14 mouse cellular contexts compared by ENCODE assay signal in the genomic region with DNA sequence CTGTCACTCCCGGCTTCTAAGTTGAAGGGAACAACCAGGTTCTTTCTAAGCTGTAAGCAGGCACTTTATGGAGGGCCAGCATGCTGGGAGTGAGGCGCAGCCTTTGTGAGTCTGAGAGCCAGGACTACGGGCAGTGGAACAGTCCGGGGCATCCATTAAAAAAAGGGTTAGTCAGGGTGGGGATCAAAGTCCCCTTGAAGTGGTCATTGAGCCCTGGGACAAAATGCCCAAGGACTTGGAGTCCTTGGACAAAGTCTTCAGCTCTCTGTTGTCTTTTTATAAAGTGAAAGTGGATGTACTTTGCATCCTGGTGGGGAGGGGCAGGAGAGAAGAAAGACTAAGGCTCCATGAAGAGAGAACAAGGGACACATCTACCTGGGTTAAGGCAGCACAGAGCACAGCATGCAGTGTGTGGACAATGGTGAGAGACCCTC.
DNase-seq lines count a peak whose midpoint lies in the region; ATAC-seq lines count a peak whose summit lies in the region.
"Had no signal": no experiment of that assay in that cellular context is flagged by ENCODE, and none has a peak within 500 bp of the region (broad histone marks: within the 10 kb centered on the region; RNA-seq: fewer than 3 reads in every experiment).

No protein-coding gene starts in this region.

- intact Hi-C loops in left cerebral cortex, postnatal 4 days (cut with DNase I) = no loop called here

- H3K4me2 ChIP-seq in hindbrain, embryonic 11.5 days (replicated peaks; ENCODE audit: low read depth, low read length) = no peak overlapping the region
- H3K4me2 ChIP-seq in midbrain, embryonic 16.5 days (ENCODE audit: low read length) = no peak overlapping the region
- H3K4me2 ChIP-seq in forebrain, embryonic 15.5 days (replicated peaks) = no peak overlapping the region

- no peak for DNase-seq in hindbrain, embryonic 10.5 days (ENCODE audit: low spot score)
- DNase-seq in hindbrain, embryonic 11.5 days (ENCODE audit: low spot score) = no peak
- DNase-seq in midbrain, embryonic 10.5 days (ENCODE audit: low spot score) = no peak
- peak; percentile 19 for DNase-seq in limb, embryonic 10.5 days (ENCODE audit: low spot score)
- no peak for DNase-seq in left cerebral cortex, postnatal 4 days
- DNase-seq: cerebellum, adult 11-12 months; gastrocnemius, postnatal 14 days; heart, postnatal 10 days; thymus, adult 2 months had no signal

- no peak for ATAC-seq in hindbrain, embryonic 11.5 days (ENCODE audit: low FRiP score)
- ATAC-seq in midbrain, embryonic 16.5 days = no peak
- ATAC-seq in forebrain, embryonic 15.5 days (replicated peaks) = no peak
- ATAC-seq: activated CD4-positive, CD25-positive, alpha-beta regulatory T cell, adult 4 months; CD4-positive, CD25-positive, alpha-beta regulatory T cell, adult 4 months; forebrain, embryonic 16.5 days had no signal

- 0 out of 2 replicates have a peak overlapping the region, but pooled peaks have one; percentile 5 for H3K27ac ChIP-seq in hindbrain, embryonic 10.5 days
- no peak overlapping the region for H3K27ac ChIP-seq in hindbrain, embryonic 11.5 days (ENCODE audit: low read depth, low read length)
- peak overlapping the region; percentile 23; the same call in 1 of the 2 replicates for H3K27ac ChIP-seq in midbrain, embryonic 10.5 days (replicated peaks)
- no peak overlapping the region for H3K27ac ChIP-seq in midbrain, embryonic 16.5 days (ENCODE audit: low read length)
- peak overlapping the region; percentile 84; the same call in 1 of the 2 replicates for H3K27ac ChIP-seq in limb, embryonic 10.5 days
- no peak overlapping the region for H3K27ac ChIP-seq in forebrain, embryonic 15.5 days (replicated peaks)

- H3K27me3 ChIP-seq in hindbrain, embryonic 10.5 days (ENCODE audit: insufficient read depth, poor library complexity, severe bottlenecking) = no peaks in the 10 kb centered on the region
- H3K27me3 ChIP-seq in hindbrain, embryonic 11.5 days (ENCODE audit: control insufficient read depth, insufficient read depth, low read length) = no peaks in the 10 kb centered on the region
- no peaks in the 10 kb centered on the region for H3K27me3 ChIP-seq in midbrain, embryonic 10.5 days (ENCODE audit: low read depth, poor library complexity, severe bottlenecking)
- H3K27me3 ChIP-seq in midbrain, embryonic 16.5 days (ENCODE audit: control insufficient read depth, insufficient read depth, low read depth, low read length) = no peaks in the 10 kb centered on the region
- H3K27me3 ChIP-seq in limb, embryonic 10.5 days (ENCODE audit: low read depth, poor library complexity, severe bottlenecking) = no peaks in the 10 kb centered on the region
- H3K27me3 ChIP-seq in forebrain, embryonic 15.5 days = no peaks in the 10 kb centered on the region

- no peaks in the 10 kb centered on the region for H3K36me3 ChIP-seq in hindbrain, embryonic 10.5 days
- H3K36me3 ChIP-seq in hindbrain, embryonic 11.5 days (ENCODE audit: control insufficient read depth, insufficient read depth, low read length) = no peaks in the 10 kb centered on the region
- H3K36me3 ChIP-seq in midbrain, embryonic 10.5 days = no peaks in the 10 kb centered on the region
- no peaks in the 10 kb centered on the region for H3K36me3 ChIP-seq in midbrain, embryonic 16.5 days (ENCODE audit: control insufficient read depth, insufficient read depth, low read length)
- no peaks in the 10 kb centered on the region for H3K36me3 ChIP-seq in limb, embryonic 10.5 days
- no peaks in the 10 kb centered on the region for H3K36me3 ChIP-seq in forebrain, embryonic 15.5 days

- H3K4me1 ChIP-seq in hindbrain, embryonic 10.5 days (replicated peaks) = peaks cover 42% of the 10 kb centered on the region
- H3K4me1 ChIP-seq in hindbrain, embryonic 11.5 days (replicated peaks; ENCODE audit: control insufficient read depth, insufficient read depth, low read length) = no peaks in the 10 kb centered on the region; the same call in 1 of the 2 replicates
- H3K4me1 ChIP-seq in midbrain, embryonic 10.5 days = peaks cover 46% of the 10 kb centered on the region
- peaks cover 7% of the 10 kb centered on the region for H3K4me1 ChIP-seq in midbrain, embryonic 16.5 days (ENCODE audit: control insufficient read depth, insufficient read depth, low read length)
- peaks cover 52% of the 10 kb centered on the region for H3K4me1 ChIP-seq in limb, embryonic 10.5 days
- peaks cover 8% of the 10 kb centered on the region; the same call in 1 of the 2 replicates for H3K4me1 ChIP-seq in forebrain, embryonic 15.5 days

- H3K4me3 ChIP-seq in hindbrain, embryonic 10.5 days = no peak overlapping the region
- no peak overlapping the region for H3K4me3 ChIP-seq in hindbrain, embryonic 11.5 days (ENCODE audit: low read depth, low read length)
- no peak overlapping the region for H3K4me3 ChIP-seq in midbrain, embryonic 10.5 days
- H3K4me3 ChIP-seq in midbrain, embryonic 16.5 days (ENCODE audit: low read depth, low read length) = no peak overlapping the region
- H3K4me3 ChIP-seq in limb, embryonic 10.5 days = no peak overlapping the region
- H3K4me3 ChIP-seq in forebrain, embryonic 15.5 days = no peak overlapping the region

- 80% methylated on average over 4 of the region's 4 CpGs for WGBS in hindbrain, embryonic 10.5 days
- 80% methylated on average over 4 of the region's 4 CpGs for WGBS in hindbrain, embryonic 11.5 days
- 78% methylated on average over 4 of the region's 4 CpGs for WGBS in midbrain, embryonic 10.5 days
- WGBS in midbrain, embryonic 16.5 days = 56% methylated on average over 4 of the region's 4 CpGs
- WGBS in limb, embryonic 10.5 days = 78% methylated on average over 4 of the region's 4 CpGs
- 67% methylated on average over 4 of the region's 4 CpGs for WGBS in forebrain, embryonic 15.5 days

- H3K9me3 ChIP-seq in hindbrain, embryonic 10.5 days = no peaks in the 10 kb centered on the region
- no peaks in the 10 kb centered on the region for H3K9me3 ChIP-seq in hindbrain, embryonic 11.5 days (ENCODE audit: control insufficient read depth, low read length)
- H3K9me3 ChIP-seq in midbrain, embryonic 10.5 days (replicated peaks) = no peaks in the 10 kb centered on the region
- no peaks in the 10 kb centered on the region for H3K9me3 ChIP-seq in midbrain, embryonic 16.5 days (replicated peaks; ENCODE audit: control insufficient read depth, low read length, poor library complexity, severe bottlenecking)
- H3K9me3 ChIP-seq in limb, embryonic 10.5 days (replicated peaks) = no peaks in the 10 kb centered on the region
- no peaks in the 10 kb centered on the region for H3K9me3 ChIP-seq in forebrain, embryonic 15.5 days

- H3K9ac ChIP-seq in hindbrain, embryonic 11.5 days (ENCODE audit: low read depth, low read length) = no peak overlapping the region
- H3K9ac ChIP-seq in midbrain, embryonic 16.5 days (ENCODE audit: low read depth, low read length) = no peak overlapping the region
- H3K9ac ChIP-seq in forebrain, embryonic 15.5 days (replicated peaks) = no peak overlapping the region

Comparison
In these comparisons a context has a peak if more than half of its experiments do, and no peak if none do; other contexts are left out.
1. H3K27ac ChIP-seq: peak in hindbrain, embryonic 10.5 days (single experiment), midbrain, embryonic 10.5 days (single experiment) and limb, embryonic 10.5 days (single experiment); none in hindbrain, embryonic 11.5 days (single experiment), midbrain, embryonic 16.5 days (single experiment) and forebrain, embryonic 15.5 days (single experiment).